Mouse (Mus musculus): Measurements from ENCODE around the gene Card11.

Gene Card11

DNA sequence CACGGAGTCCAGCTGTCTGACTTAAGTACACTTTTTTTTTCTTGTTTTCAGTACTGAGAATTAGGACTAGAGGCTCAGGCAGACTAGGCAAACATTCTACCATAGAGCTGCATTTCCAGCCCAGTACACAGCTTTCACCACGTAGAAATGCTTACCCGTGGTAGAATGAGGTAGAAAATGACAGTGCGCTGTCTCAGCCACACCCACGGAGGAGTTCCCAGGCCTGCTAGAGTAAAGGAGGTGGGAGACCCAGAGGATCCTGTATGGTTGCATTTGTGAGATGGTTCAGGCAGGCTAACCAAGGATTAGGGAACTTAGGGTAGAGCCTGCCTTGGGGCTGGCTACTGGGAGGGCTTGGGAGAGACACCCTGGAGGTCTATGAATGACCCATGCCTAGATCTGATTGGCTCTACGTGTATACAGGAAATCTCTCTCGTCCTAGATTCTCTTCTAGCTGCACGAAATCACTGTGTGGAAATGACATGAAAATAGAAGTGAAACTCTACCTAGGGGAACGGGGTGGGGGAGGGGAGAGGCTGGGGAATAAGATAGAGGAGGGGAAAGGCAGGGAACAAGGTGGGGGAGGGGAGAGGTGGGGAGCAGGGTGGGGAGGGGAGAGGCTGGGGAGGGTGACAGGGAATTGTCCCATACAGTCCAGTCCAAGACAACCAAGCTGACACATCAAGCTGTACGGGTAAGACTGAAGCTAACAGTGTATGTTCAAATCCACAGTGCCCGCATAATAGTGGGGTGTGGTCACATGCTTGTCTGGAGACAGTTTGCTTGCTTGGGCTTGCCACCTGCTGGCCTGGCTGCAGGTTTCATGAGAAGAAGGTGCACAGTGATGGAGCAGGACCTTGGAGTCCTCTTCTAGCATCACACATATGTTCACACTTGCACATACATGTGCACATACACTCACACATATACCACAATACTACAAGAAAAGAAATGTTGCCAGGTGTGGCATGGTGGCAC, 8.0 kb downstream of the Card11 start:
- DNase-seq (ENCODE audit: low spot score): peak; percentile 25

DNA sequence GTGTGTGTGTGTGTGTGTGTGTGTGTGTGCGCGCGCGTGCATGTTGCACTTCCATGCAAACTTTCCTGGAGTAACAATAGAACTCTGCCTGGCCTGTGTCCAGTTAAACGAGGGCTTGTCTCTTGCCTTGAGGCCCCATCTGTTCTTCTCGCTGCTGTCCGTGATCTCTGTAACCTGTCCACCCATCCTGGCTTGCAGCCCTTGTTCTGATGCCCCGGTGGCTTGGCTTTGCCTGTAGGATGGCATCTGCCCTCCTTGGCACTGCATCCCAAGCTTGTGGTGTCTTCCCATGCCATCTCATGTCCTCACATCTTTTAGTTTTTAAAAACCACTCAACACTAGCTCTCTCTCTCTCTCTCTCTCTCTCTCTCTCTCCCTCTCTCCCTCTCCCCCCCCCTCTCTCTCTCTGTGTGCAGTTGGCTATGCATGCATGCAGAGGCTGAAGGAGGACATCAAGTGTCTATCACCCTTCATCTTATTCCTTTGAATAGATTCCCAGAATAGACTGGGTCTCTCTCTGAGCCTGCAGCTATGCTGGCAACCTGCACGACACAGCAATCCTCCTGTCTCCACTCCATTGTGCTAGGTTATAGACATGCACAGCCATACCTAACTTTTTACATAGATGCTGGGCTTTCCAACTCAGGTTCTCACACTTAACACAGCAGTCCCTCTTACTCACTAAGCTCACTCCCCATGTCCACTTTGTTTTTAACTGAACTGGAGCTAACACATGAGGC, 14.9 kb downstream of the Card11 start:
- no peak for DNase-seq (ENCODE audit: low spot score)

DNA sequence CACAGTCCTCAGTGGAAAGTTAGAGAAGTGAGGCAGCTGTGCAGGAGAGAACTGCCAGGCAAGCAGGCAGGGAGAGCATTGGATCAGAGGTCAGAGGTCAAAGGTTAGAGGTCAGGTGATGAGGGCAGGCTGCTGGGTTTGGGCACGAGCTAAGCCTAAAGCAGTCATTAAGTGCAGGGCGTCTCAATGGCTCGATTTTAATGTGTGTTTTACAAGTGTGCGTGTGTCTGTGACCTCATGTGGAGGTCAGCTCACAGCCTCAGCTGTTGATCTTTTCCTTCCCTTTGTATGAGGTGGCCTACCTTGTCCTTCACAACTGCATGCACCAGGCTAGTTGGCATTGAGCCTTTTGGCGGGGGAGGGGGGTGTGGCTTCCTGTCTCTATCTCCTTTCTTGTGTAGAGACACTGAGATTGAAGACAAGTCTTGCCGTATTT, 19.0 kb downstream of the Card11 start:
- peak; percentile 37 for DNase-seq (ENCODE audit: low spot score)

DNA sequence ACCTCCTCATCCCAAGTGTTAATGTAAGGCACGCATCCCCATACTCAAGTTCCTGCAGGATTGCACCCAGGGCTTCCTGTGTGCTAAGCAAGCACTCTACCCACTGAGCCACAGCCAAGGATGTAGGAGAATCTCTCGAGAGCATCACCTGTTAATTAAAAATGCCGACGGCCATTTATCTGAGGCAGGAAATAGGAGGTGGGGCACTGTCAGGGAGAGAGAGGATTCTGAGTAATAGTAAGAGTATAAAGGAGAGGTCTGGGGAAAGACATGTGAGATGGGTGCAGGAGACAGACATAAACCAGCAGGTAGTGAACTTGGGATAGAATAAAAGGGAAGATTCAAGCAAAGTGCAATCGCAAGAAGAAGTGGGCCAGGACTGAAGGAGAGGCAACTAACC, 19.6 kb downstream of the Card11 start:
- no peak for DNase-seq (ENCODE audit: low spot score)

DNA sequence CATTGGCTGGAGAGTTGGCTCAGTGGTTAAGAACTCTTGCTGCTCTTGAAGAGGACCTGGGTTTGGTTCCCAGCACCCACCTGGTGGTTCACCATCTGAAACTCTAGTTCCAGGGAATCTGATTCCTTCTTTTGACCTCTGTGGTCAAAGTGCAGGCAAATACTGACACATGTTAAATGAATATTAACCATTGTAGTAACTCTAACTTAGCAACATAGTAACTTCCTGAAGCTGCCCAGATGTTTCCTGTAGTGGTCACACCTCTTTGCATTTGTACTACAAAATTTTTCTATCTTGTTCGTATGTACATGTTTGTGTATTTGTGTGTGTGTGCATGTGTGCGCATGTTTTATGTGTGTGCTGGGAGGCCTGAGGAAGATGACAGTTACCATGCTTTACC, 20.3 kb downstream of the Card11 start:
- no peak for DNase-seq (ENCODE audit: low spot score)

DNA sequence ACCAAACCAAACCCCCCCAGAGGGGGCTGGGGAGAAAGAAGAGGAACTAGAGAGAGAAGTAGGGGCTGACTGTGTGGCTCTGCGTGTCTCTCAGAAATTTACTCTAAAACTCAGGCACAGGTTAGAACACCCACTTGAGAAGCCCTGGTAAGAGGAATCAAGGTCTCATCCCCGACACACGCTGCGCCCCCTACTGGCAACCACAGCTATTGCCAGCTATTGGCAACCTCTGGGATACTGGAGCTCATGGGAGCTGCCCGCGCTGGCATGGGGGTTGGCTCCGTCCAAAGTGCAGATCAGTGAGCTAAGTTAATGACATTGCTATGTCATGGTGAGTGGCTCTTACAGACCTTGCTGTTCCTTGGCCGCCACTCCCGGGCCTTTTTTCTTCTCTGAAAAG, 37.4 kb downstream of the Card11 start:
- peak; percentile 56 for DNase-seq (ENCODE audit: low spot score)

DNA sequence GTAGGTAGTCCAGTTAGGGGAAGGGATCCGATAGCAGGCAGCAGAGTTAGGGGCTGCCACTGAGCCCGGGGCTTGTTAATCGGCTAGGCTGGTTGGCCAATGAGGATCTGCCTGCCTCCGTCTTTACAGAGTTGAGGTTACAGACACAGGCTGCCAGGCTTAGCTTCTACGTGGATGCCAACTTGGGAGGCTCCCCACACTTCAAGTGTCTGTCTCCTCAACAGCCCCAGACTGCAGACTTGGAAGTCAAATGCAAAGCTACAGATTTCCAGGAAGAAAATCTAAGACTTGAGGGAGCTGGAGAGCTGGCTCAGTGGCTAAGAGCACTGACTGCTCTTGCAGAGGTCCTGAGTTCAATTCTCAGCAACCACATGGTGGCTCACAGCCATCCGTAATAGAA, 39.6 kb downstream of the Card11 start:
- DNase-seq (ENCODE audit: low spot score): no peak

DNA sequence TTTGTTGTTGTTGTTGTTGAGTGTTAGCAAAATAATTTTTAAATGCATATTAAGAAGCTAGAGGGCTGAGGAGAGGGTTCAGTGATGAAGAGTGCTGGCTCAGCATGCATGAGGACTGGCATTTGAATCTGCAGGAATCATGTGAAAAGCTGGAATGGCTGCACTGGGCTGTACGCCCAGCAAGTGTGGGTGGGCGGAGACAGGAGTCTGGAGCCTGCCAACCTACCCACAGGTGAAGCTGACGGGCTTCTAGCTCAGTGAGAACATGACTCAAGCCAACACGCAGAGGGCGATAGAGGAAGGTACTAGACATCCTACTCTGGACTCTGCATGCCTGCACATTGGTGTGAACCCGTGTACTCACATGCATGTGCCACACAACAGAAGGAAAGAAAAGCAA, 41.2 kb downstream of the Card11 start:
- no peak for DNase-seq (ENCODE audit: low spot score)

DNA sequence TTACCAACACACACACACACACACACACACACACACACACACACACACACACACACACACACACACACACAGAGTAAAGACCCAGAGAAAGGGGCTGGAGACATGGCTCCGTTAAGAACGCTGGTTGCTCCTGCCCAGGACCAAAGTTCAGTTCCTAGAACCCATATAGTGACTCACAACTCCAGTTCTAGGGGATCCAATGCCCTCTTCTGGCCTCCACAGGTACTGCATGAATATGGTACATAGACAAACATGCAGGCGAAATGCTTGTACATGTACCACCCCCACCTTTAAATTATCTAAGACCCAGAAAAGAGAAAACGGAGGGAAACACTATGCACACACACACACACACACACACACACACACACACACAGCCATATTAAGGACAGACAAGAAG, 43.3 kb downstream of the Card11 start:
- DNase-seq (ENCODE audit: low spot score): no peak

DNA sequence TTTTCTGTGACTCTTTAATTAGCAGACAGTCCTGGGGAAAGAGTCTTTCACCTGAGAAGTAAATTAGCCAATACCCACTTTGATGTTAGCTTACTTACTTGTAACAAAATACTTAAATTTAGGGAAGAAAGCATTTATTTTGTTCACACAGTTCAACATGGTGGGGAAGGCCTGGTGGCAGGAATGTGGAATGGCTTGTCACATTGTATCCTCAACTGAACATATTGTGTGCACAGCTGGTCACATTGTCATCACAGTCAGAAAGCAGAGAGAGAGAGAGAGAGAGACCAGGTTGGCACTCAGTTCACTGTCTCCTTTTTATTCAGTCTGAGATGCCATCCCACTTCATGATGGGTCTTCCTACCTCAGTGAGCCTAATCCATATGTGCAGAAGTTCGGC, 44.7 kb downstream of the Card11 start:
- DNase-seq (ENCODE audit: low spot score): no peak

DNA sequence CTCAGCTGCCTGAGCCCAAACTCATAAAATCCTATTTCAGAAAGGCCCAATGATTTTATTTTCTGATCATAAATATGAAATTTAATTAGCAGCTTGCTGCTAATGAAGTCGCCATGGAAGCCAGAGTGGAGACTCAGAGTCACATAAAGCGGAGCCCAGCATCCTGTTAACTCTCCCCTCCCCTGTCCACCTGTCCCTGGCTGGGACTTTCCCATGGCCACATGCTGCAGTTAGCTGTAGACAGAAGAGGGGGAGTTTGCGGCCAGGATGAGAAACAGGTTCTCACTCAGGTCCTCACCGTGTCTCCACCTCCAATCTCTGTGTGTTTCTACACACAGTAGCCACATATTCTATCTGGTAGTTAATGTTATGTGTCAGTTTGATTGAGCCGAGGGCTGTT, 48.6 kb downstream of the Card11 start:
- DNase-seq (ENCODE audit: low spot score): peak; percentile 53

DNA sequence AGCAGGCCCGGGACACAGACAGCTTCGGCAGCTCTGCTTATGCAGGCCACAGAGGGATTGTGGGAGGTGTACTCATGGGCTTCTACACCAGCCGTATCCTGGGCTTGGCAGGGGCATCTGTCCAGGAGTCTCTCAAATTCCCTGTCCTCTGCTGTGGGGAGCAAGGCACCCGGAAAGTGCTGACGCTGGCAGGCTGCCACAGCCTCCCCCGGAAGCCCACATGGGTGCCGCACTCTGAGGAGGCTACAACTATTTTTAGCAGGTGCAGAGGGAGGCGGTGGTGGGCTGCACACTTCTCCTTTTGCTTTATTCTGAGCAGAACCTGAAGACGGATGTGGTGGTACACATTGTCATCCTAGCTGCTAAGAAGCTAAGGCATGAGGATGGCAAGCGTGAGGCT, 52.4 kb downstream of the Card11 start:
- DNase-seq (ENCODE audit: low spot score): peak; percentile 89

DNA sequence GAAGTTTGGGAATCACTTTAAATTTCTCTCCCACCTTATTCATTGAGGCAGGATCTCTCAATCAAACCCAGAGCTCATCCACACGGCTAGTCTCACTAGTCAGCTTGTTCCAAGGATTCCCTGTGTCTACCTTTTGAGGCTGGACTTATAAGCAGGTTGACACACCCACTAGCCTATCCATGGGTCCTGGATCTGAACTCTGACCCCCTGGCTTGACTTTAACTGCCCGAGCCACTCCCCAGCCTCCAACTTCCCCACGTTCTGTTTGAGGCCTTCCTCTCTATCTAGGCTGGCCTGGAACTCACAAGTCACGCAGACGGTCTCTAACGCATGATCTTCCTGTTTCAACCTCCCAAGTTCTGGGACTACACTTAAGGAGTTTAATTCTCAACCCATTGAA, 54.3 kb downstream of the Card11 start:
- no peak for DNase-seq (ENCODE audit: low spot score)

DNA sequence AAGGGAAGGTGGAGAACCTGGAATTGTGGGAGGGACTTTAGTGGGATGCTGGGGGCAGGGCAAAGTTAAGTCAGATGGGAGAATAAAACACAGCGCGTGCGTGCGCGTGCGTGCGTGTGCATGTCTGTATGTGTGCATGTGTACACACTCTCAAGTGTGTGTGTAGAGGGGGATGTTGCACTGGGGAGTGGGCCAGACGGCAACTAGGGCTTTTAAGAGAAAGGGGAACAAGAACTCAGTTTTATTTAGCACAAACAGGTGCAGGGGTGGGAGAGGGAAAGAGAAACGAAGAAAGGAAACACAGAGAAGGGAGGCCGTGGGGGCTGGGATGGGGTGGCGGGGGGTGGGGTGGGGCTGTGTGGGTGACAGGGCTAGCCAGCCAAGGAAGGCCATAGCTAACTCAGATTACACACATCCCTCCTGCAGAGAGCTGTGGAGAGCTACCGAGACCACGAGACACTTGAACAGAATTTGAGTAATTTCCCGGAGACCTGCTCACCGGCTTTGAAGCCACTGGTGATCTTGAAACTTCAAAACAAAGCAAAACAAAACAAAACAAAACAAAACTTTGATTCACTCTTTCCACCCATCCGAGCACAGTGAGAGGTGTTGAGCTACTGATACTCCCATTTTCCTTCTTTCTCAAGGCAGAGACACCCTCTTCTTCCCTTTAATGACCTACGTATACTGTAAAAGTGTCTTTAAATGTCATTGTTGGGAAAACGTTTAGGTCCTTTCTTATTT, 55.8 kb downstream of the Card11 start:
- peak; percentile 49 for DNase-seq (ENCODE audit: low spot score)

DNA sequence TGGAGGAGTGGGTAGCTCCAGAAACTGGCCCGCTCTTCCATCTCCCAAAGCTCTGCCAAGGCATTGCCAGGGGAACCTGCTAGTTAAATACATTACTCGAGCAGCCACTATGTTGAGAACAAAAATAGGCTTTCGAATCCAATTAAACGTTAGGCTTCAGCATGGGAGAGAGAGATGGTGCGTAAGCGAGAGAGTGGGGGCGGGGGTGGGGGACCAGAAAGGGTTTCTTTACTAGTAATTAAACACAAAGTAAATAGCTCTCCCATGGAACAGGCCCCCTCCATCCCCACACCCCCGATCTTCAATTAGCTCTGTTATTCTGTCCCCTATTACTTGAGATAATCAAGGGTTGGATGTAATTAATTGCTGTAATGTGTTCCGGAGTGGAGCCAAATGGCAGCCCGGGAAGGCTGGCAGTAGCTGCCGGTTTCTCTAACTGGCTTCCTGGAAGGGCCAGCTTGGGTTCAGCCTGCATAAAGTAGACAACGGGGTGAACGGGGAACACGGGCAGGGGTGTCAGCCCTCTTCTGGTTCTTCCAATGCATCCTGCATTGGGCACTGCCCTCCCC, 59.4 kb downstream of the Card11 start:
- DNase-seq (ENCODE audit: low spot score): no peak

DNA sequence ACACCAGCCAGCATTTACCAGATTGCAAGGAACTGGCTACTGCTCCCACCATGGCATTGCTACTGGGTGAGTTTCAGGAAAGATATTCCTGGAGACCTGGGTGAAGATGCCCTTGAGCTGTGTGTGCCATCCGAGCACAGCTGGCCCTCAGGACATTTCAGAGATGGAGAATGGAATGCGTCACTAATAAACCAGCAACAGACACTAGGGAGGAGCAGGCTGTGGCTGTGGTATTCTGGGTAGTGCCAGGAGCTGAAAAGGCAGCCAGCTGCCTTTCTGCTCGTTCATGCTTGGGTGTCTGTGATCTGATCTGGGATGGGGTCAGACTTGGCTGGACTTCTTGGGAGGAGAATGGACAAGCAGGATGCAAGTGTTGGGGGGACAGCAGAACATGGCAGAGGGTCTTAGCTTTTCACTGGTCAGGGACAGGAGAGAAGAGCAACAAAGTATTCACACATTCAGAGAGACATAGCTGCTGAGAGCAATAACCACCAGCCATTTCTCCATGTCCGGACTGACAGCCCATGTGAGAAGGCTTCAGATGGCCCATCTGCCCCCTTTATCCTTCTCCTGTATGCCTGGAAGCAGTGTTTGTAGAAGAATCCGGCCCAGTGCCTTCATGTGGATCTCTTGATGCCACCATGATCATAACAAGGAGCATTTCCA, 60.0 kb downstream of the Card11 start:
- no peak for DNase-seq (ENCODE audit: low spot score)

DNA sequence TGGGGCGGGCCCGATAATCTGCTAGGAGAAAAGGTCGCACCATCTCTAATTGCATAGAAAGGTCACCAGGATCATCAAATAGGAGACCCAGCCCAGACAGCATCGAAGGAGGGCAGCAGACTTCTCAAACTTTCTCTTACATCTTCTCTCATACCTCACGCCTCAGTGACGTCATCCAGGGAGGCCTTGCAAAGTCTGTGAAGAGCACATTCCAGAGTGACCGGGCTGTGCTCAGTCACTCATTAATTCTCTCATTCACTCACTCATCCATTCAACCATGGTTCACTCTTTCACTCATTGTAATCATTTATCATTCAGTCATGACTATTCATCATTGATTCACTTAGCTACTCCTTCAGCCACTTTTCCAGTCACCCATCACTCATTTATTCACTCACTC, 63.6 kb downstream of the Card11 start:
- DNase-seq (ENCODE audit: low spot score): no peak

DNA sequence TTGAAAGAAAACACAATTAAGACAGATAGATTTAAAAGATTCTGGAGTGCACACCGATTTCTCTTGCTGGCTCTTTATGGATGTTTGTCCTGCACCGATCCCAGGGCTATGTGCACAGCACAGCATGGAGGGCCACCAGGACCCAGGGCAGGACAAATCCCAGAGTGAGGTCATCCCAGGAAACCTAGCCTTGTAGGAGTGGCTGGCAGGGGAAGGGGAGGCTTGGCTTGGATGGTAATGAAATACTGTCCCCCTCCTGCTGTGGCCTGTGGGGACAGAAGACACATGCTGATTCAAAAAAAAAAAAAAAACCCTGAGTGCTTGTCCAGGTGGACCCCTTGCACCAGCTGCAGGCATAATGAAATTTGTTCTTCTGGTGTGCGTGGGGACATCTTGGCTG, 64.5 kb downstream of the Card11 start:
- DNase-seq (ENCODE audit: low spot score): no peak

DNA sequence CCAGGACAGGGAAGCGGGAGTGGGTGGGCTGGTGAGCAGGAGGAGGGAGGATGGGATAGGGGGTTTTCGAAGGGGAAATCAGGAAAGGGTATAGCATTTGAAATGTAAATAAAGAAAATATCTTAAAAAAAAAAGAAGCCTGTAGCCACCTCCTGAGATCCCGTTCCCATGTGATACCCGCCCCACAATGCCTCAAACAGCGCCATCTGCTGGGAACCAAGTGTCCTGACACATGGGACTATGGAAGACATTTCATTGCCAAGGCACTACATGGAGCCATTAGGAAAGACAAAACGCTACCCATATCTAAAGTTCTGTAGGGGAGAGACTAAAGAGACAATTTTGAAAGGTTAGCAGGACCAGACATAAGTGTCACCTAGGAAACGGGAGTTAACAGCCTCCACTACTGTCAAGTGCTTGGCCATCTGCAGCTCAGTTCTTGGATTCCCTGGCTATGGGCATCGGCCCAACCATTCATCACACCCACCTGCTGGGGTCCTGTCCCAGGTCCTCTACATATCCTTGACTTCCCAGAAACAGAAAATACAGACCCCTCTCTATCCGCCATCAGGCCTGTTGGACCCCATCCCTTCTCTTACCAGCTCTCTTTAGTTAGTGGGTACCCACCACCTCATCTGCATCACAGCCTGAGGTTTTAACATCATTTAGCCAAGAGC, 65.6 kb downstream of the Card11 start:
- no peak for DNase-seq (ENCODE audit: low spot score)

DNA sequence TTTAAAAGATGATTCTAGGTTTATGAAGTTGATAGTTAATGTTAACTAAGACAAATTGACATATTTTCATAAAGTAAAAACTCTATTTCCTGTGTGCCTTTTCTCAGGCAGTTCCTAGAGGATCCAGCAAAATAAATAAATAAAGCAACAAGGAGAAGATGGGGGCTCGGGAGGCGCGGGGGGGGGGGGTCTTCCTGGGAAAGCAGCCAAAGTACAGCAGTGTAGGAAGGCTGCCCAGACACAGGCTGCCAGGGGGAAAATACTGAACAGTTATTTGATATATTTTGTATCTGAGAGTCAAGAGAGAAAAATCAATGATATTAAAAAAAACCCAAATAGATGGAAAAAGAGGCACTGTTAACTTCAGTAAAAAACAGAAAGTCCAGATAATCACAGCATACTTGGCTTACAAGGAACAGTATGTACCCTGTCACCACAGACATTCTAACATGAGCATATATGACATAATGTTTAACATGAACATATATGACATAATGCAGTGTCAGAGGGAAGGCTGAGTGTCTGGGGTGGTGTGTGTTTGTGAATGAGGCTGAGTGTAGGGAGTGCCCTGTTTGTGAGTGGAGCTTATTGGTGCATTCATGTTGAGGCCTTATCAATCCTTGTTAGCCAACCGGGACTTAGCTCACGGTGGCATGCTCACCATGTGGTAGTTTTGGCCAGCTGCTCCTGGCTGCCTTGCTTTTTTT, 68.7 kb downstream of the Card11 start:
- DNase-seq (ENCODE audit: low spot score): no peak

Data from T-cell, adult 2 months (primary cell).